Mouse (Mus musculus) spleen, embryonic (tissue): ENCODE measurements around the gene Rnase10.
"Not testable (repeated sequence)": the region's sequence is repeated elsewhere in the genome, so short reads cannot be mapped to it uniquely, and the experiment has no call there.

ENCODE experiments used
- CTCF ChIA-PET: fragments of 350-600 bp; sonication (Branson Sonifier 250); formaldehyde crosslinking; loops from one replicate; lab custom pipeline; 2022; lab: Charles Lee

Rnase10 gene

DNA sequence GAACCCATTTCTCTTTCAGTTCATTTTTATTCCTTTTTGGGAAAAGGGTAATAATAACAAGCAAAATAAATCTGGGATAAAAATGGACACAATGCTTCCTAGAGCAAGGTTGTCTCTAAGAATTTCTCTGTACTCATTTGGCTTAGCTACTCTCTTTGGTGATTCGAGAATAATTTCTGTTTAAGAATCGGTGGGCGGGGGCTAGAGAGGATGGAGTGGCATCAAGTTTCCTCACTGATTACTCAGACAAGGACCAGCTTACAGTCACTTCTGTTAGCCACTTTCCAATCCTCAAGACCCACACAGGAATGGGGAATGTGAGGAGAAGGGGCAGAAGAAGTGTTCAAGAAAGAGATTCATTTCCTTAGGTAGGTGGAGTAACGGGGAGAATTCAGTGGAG is 1.2 kb downstream of the Rnase10 start:
- CTCF ChIA-PET: no interaction called here

DNA sequence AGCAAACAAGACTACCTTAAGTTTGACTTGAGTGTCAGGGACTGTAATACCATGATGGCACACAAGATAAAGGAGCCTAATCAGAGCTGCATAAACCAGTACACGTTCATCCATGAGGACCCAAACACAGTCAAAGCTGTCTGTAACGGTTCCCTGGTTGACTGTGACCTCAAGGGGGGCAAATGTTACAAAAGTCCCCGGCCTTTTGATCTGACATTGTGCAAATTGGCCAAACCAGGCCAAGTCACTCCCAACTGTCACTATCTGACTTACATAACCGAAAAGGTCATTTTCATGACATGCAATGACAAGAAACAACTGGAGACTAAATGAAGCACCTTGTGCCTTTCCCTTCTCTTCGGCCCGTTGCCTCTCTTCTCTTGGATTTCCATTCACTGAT is 2.0 kb downstream of the Rnase10 start:
- CTCF ChIA-PET: no interaction called here

DNA sequence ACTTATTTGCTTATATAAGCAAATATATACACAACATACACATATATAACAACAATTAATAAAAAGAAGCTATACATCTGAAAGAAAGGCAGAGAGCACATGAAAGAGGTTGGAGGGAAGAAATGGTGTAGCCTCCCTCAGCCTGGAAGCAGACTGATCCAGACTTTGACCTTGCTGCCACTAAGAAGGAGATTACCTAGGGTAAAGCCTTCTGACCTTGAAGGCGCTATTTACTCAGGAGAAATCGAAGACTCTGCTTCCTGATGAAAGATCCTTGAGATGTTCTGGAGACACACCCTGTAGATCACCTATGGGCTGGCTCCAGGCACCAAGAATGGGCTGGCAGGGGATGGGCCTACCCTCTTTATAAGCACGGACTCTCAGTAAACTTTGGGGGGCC is 7.2 kb downstream of the Rnase10 start:
- CTCF ChIA-PET: not testable (repeated sequence)

DNA sequence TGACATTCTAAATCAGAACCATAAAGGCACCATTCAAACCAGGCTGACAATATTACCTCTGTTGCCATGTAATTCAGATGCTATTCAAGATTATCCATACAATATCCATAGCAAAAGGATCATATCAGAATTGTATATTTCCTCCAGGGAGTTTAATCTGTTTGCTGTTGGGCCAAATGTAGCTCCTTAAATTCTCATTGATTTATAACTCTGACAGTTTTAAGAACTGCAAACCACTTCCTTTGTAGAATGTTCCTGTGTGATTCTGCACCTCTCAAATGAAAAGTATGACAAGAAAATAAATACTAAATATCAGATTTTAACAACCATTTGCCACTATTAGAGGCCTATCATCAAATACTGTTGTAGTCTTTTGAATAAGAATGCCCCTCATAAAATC is 8.2 kb downstream of the Rnase10 start:
- CTCF ChIA-PET: no interaction called here

DNA sequence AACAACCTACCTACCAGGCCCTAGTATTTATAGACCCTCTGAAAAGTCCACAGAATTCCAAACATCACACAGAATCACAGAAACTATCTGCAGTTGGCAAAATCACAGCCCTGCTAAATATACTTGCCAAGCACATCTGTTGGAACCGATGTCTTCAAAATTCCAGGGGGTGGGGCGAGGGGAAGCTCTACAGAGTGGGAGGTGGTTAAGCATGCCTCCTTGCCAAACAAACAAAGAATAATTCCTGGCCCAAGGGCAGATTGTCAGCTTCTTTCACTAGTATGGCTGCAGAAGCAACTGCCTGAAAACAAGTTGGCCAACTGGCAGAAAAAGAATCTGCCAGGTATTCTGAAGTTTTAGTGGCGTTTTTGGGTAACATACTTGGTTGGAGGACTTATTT is 9.7 kb downstream of the Rnase10 start:
- CTCF ChIA-PET: no interaction called here

DNA sequence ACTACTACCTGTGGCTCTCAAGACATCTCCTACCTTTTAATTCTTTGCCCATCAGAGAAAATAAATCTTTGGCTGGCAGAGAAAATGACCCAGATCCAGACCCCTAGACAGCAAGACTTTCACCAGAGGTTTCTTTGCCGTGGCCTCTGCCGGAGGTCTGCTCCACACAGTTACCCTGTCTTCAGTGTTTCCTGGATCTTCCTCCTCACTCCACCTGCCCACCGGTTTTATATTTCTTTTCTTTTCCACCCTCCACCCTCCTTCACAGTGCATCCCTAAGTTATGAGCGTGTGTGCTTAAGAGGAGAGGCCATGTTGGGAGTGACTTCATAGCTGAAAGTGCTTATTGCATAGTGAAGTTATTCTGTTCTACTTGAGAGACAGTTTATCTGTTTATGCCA is 15.9 kb downstream of the Rnase10 start:
- CTCF ChIA-PET: no interaction called here

DNA sequence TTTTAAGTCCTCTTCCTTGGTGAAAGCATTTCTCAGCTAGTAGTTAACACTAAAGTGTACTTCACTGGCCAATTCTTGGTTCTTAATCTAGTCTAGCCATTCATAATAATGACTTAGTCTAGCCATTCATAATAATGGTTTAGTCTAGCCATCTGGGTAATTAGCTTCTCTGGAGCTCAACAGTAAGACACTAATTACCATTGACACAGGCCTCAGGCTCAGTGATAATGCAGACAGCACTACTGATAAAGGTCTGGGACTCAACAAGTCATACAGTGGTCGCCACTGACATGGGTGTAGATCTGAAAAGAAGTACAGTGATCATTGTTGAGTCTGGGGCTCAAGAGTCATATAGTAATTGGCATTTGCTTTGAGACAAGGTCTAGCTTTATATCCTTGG is 17.3 kb downstream of the Rnase10 start:
- CTCF ChIA-PET: interaction anchor here (0.6 to 0.7 kb wide), 2 partner anchors 20 to 42 kb away, joined by 3 read pairs; no protein-coding TSS in a partner anchor

DNA sequence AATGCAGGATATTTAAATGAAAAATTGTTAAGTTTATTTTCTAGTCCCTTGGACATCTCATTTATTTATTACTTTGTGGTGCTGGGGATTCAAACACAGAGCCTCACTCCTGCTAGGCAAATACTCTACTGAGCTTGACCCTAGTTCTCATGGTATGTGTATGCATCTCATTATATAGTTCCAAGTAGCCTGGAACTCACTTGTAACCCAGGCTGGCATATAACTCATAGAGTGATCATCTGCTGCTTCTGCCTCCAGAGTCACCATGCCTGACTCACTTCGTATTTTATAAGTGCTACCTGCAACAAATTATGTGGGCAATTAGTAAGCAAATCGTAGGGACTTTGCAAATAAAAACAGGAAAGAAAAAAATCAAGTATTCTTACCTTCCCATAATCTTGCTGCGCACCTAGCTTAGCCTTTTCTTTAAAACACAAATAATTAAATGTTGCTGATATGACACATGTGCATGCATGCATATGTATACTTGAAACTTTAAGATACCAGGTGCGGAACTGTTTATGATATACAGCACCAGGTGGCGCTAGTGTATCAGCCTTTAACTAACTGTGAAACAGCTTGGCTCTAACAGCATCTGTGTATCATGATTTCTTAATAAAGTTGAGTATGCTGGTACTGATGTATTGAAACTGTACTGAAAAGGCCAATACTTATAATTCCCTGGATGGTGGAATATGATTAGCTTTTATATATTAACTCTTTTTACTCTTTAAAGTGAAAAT is 19.0 kb downstream of the Rnase10 start:
- CTCF ChIA-PET: interaction anchor here (1.4 to 1.6 kb wide), 2 partner anchors 23 to 37 kb away, joined by 3 to 12 read pairs; no protein-coding TSS in a partner anchor

DNA sequence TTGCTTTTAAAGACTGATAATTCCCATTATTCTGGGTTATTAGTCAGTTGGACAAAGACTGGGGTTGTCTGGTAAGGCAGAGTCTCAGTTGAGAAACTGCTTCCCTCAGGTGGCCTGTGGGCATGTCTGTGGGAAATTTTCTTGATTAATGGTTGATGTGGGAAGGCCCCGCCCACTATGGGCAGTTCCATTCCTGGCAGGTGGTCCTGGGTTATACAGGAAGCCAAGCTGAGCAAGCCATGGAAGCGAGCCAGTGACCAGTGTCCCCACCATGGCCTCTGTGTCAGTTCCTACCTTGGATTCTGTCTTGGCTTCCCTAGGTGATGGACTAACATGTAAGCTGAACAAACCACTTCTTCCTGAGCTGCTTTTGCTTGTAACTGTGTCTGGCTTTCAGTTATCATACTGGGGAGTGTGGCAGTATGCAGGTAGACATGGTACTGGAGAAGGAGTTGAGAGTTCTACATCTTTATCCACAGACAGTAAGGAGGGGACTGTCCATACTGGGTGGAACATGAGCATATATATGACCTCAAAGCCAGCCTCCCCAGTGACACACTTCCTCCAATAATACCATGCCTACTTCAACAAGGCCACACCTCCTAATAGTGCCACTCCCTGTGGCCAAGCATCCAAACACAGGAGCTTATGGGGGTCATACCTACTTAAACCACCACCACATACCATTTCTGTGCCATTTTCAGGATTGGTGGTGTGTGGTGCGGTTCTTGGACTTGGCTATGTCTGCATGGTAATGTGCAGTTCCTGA is 20.0 kb downstream of the Rnase10 start:
- CTCF ChIA-PET: interaction anchor here (0.9 to 1.6 kb wide), 3 partner anchors 22 to 36 kb away, joined by 3 to 12 read pairs (median 3); no protein-coding TSS in a partner anchor

DNA sequence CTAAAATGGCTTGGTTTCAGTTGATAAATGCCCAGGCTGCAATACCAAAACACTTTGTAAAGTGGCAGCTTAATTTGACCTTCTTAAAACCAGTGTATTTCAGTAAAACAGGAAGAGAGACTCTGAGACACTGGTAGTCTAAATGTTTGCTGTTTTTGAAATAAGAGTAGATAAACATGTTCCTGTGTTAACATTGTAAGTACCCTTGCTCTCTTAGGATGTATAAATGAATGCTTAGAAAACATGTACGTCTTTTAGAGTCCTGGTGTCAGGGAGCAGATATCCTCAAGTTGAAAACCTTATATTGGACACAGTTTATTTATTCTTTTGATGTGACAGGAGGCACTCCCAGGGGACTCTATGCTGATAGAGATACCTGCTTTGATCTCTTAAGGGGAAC is 27.7 kb downstream of the Rnase10 start:
- CTCF ChIA-PET: interaction anchor here (0.7 kb wide), 1 partner anchor 229 kb away, joined by 3 read pairs; no protein-coding TSS in a partner anchor

DNA sequence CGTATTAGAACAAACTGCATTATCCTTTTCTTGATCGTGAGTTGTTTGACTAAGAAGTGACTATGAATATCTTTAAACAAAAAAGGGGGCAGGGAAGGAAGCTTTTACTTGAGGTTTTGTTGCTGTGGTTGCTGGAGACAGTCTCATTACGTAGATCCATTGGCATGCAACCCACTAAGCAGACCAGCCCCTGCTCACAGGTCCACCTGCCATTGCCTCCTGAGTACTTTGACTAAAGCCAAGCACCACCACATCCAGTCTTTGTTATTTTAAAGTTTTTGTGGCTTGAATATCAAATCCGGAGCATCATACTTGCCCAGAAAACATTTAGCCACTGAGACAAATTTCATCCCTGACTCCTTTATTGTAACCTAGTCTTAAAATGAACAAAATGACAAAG is 28.7 kb downstream of the Rnase10 start:
- CTCF ChIA-PET: no interaction called here

DNA sequence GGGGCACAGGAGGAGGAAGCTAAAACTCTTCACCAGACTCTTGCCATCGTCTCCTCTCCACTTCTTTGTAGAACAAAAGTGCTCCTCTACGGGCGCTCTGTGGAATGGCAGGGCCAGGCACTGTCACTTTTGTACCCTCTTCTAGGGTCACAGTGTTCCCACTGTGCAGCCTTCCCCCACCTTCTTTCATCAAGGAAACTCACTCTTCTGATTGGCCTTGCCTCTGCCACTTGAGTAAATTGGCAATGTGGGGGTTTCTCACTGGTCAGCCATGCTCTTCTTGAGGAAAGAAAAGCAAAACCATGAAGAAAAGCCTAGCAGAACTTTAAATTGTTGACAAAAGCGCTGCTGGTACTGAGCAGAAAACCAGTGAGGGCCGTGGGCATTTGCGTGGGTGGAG is 34.2 kb downstream of the Rnase10 start, which contains the start of gene Rnase9:
TSS of gene Rnase9 (minus strand) at position 101 of the 400 bp plus-strand sequence.
- CTCF ChIA-PET: no interaction called here

DNA sequence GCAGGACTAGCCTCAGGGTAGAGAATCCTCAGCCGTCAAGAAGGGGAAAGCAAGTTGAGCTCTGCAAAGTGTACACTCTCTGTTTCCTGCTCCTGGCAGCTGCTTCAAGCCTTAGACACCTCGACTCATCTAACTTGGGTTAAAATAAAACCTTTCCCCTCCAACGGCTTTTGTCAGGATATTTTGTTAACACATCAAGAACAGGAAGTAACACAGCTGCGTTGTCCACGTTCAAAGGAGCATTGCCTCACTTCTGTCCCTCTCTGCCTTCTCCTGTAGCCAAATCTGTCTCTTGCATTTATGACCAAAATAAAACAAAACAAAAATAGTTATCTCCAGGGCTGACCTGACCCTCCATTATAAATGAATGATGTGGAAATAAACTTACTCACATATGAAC is 40.3 kb downstream of the Rnase10 start:
- CTCF ChIA-PET: no interaction called here

DNA sequence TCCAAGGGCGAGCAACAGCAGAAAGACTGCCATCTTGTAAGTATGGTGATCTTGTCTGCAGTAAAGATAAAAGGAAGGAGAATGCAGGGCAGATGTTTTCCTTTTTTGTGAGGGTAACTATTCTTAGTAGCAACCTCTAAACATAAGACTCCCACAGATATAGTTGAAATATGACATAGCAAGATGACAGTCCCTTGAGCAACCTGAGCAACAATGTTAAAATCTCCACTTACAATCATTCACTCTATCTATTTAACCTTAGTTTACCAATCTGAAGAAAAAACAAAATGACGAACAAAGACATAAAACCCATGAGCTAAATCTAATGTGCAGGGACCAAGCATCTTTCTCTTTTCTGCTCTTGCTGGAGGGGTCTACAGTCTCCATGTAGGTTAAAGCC is 42.5 kb downstream of the Rnase10 start, which contains the start of gene Rnase11:
TSS of gene Rnase11 (minus strand) at position 101 of the 400 bp plus-strand sequence.
- CTCF ChIA-PET: no interaction called here

DNA sequence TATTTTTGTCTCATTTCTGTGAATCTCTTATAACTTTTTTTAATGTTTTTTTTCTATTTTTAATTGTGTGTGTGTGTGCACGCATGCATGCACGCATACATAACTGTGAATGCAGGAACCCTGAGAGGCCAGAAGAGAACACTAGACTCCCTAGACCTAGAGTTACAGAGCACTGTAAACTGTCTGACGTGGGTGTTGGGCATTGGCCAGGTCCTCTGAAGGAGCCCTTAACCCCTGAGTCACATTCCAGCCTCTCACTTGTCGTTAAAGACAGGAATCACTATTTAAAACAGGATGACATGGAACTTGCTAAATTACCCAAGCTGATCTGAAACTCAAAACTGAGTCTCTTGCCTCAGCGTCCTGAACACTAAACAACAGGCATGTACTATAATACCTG is 44.4 kb downstream of the Rnase10 start:
- CTCF ChIA-PET: no interaction called here

DNA sequence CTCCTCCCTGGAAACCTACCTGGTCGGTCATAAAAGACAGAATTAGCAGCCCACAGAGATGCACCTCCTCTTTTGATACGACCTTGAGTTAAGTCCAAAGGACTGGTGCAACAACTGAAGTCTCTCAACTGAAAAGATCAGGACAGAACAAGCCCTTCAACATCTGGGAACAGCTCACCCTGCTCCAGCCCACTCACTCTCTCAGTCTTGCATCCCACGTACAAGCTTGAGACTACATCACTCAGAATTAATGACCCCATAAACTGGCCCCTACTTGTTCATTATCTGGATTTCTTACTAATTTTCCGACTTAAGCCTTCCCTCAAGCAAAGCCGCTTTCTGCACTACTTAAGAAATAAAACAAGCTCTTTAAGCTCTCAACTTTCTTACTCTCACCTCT is 45.6 kb downstream of the Rnase10 start:
- CTCF ChIA-PET: no interaction called here

DNA sequence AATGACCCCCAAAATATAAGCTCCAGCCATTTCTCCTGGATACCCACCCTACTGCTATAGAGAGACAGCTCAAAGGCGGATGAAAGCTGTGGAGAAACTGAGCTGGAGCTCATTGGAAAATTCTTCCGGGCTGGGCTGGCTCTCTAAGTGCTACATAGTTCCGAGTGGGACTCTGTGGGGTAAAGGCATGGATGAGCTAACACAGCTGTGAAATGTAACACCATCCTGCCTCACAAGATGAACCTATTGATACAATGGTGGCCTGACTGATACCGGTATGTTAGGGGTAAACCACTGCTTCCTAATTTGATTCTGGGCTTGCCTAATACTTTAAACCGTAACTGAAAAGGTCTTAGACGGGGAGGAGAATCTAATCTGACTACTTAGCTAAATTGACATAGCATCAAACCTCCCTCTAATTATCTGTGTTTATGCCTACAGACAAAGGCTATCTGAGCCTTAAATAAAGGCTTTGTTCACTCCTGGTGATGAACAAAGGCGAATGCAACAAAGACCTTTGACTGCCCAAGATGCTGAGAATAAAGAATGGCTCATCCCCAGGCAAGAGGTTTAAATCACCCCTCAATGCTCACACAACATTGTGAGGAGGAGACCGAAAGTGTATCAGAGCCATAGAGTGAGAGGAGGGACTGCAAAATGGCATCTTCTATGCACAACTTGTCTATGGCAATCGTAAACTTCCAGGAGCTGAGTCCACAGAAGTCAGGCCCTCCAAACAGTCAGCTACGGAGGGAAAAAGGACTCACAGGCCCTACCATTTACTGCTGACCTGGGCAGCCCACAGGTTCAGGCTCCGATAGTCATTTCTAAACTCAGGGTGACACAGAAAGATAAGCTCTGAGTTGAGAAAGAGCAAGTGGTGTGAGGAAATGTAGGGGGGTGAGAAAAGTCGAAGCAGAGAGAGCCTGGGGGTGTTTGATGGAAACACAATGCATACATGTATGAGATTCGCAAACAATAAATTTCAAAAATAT is 47.0 kb downstream of the Rnase10 start:
- CTCF ChIA-PET: interaction anchor here (0.9 kb wide), 1 partner anchor 34 kb away, joined by 4 read pairs; no protein-coding TSS in a partner anchor

DNA sequence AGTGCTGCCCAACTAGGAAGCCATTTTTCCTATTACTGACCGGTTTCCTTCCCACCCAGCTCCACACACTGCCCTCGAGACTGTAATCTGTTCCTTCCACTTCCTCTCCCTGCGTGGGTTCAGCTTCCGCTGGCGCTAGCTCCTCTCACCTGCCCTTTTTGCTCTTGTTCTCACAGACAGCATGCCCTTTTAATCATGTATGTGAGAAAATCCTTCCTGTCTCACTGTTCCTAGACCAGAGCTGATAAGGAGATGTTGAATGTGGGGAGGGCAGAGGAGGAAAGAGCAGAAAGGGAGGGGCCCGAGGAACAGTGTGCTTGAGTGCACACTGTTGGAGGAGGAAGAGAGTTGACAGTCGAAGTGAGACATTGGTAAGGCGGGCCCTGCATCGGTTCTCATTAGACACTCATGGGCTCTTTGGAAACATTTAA is 49.9 kb downstream of the Rnase10 start, which contains the start of gene Rnase12:
TSS of gene Rnase12 (minus strand) at position 261 of the 431 bp plus-strand sequence.
- CTCF ChIA-PET: no interaction called here
